Mouse (Mus musculus): Measurements from ENCODE around the gene Pou2f2.

DNA sequence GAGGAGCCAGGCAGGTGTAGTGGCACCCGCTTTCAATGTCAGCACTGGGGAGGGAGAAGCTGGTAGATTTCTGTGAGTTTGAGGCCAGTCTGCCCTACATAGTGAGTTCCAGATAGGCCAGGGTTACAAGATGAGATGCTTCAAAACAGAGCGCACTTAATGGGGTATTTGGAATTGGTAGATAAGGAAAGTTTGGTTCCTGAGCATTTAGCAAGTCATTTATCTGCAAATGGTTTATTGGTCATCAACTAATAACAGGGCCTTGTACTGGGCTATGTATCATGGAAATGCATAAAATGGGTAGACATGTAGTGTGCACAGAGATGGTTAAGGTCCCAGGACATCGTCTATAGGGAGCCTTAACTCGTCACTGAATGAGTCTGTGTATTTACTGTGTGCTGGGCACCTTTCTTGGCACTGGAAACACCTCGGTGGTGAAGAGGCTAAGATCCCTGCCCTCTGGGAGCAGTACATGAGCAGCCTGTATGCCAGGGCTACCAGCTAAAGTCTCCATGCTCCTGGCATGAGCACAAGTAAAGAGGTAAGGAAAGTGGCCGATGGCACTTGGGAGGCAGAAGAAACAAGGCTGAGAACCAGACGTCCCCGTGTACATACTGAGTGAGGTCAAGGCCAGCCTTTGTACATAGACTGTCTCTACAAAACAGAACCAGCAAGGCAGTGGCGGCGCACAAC, 42.9 kb upstream of the Pou2f2 start:
- TF ChIP-seq CTCF (IDR thresholded peaks at IDR 0.05; ENCODE audit: insufficient read depth, low read length) = no peak
- TF ChIP-seq POLR2A (IDR thresholded peaks at IDR 0.05; ENCODE audit: borderline replicate concordance, extremely low read depth, low read depth, low read length) = no peak

All from lung, adult 2 months (tissue).